Mouse (Mus musculus) bone marrow, adult 2 months (tissue): ENCODE results near the gene Map3k5.

ENCODE experiments used
- CTCF ChIP-seq: fragments of 200-500 bp; IDR thresholded peaks from 2 replicates; pipeline ENCODE4 v1.5.1; 2011; ENCODE audit warnings: low read length, control low read depth; ENCODE audit not compliant: control insufficient read depth, insufficient read depth
- POLR2A ChIP-seq: fragments of 200-500 bp; IDR thresholded peaks from 2 replicates; pipeline ENCODE4 v1.6.1; 2011; ENCODE audit warnings: low read depth, mild to moderate bottlenecking, control low read depth, low read length, borderline replicate concordance; ENCODE audit not compliant: control insufficient read depth

GRCm38 (mm10) chr10:19978662-19979199 is 44.5 kb downstream of the Map3k5 start:
- TF ChIP-seq CTCF (no peak), POLR2A (no peak)
